ENCODE assay signal across 12 mouse cellular contexts in genomic region chr10:78324556-78325164, GRCm38 (mm10). TPM values are rescaled to one million over a fixed set of nuclear protein-coding genes. Genes with fewer than 3 reads are reported as not detected.
A peak's percentile ranks its signal among the peaks of the same experiment; 100 is the strongest.
DNase-seq lines count a peak whose midpoint lies in the region; ATAC-seq and TF ChIP-seq lines count a peak whose summit lies in the region.
"Had no signal": no experiment of that assay in that cellular context is flagged by ENCODE, and none has a peak within 500 bp of the region (broad histone marks: within the 10 kb centered on the region; RNA-seq: fewer than 3 reads in every experiment).

No protein-coding gene starts in this region.

- TF ChIP-seq CTCF in intestine, postnatal 0 days (IDR thresholded peaks at IDR 0.05; ENCODE audit: low read depth): no peak

- no peaks in the 10 kb centered on the region for H3K27me3 ChIP-seq in hindbrain, embryonic 15.5 days
- no peaks in the 10 kb centered on the region for H3K27me3 ChIP-seq in hindbrain, embryonic 12.5 days
- no peaks in the 10 kb centered on the region for H3K27me3 ChIP-seq in intestine, postnatal 0 days (replicated peaks; ENCODE audit: control insufficient read depth, insufficient read depth, low read length)
- H3K27me3 ChIP-seq in liver, embryonic 15.5 days: no peaks in the 10 kb centered on the region
- H3K27me3 ChIP-seq: midbrain, embryonic 12.5 days; neural tube, embryonic 12.5 days had no signal

- H3K36me3 ChIP-seq in hindbrain, embryonic 15.5 days: peaks cover 7% of the 10 kb centered on the region; the same call in 1 of the 2 replicates
- peaks cover 28% of the 10 kb centered on the region; the same call in 1 of the 2 replicates for H3K36me3 ChIP-seq in hindbrain, embryonic 12.5 days
- peaks cover 31% of the 10 kb centered on the region; the same call in 1 of the 2 replicates for H3K36me3 ChIP-seq in intestine, postnatal 0 days (ENCODE audit: control insufficient read depth, insufficient read depth)
- H3K36me3 ChIP-seq in liver, embryonic 15.5 days (replicated peaks): peaks cover 8% of the 10 kb centered on the region

- peaks cover 5% of the 10 kb centered on the region; the same call in 1 of the 2 replicates for H3K4me1 ChIP-seq in hindbrain, embryonic 15.5 days (replicated peaks)
- 0 out of 2 replicates have a peak, but pooled peaks cover 3% of the 10 kb centered on the region for H3K4me1 ChIP-seq in hindbrain, embryonic 12.5 days
- H3K4me1 ChIP-seq in intestine, postnatal 0 days (replicated peaks; ENCODE audit: control insufficient read depth, insufficient read depth, low read length): peaks cover 8% of the 10 kb centered on the region; the same call in 1 of the 2 replicates
- H3K4me1 ChIP-seq in liver, embryonic 15.5 days (replicated peaks): peaks cover 31% of the 10 kb centered on the region
- H3K4me1 ChIP-seq: midbrain, embryonic 12.5 days; neural tube, embryonic 12.5 days had no signal

- no peak overlapping the region for H3K4me2 ChIP-seq in hindbrain, embryonic 15.5 days
- no peak overlapping the region for H3K4me2 ChIP-seq in hindbrain, embryonic 12.5 days (replicated peaks)
- peak overlapping the region; percentile 30; the same call in 1 of the 2 replicates for H3K4me2 ChIP-seq in intestine, postnatal 0 days (replicated peaks; ENCODE audit: low read depth)
- no peak overlapping the region for H3K4me2 ChIP-seq in liver, embryonic 15.5 days
- H3K4me2 ChIP-seq: heart, embryonic 11.5 days; midbrain, embryonic 12.5 days; neural tube, embryonic 12.5 days had no signal

- H3K4me3 ChIP-seq in hindbrain, embryonic 15.5 days: no peak overlapping the region
- H3K4me3 ChIP-seq in hindbrain, embryonic 12.5 days: no peak overlapping the region
- H3K4me3 ChIP-seq in intestine, postnatal 0 days (ENCODE audit: low read depth, low read length): no peak overlapping the region
- no peak overlapping the region for H3K4me3 ChIP-seq in liver, embryonic 15.5 days (replicated peaks)
- H3K4me3 ChIP-seq: midbrain, embryonic 12.5 days; neural tube, embryonic 12.5 days had no signal

- 86% methylated on average over 6 of the region's 6 CpGs for WGBS in hindbrain, embryonic 15.5 days
- 95% methylated on average over 6 of the region's 6 CpGs for WGBS in hindbrain, embryonic 12.5 days
- 66% methylated on average over 6 of the region's 6 CpGs for WGBS in intestine, postnatal 0 days
- 64% methylated on average over 6 of the region's 6 CpGs for WGBS in liver, embryonic 15.5 days (ENCODE audit: insufficient replicate concordance)

- no peaks in the 10 kb centered on the region for H3K9me3 ChIP-seq in hindbrain, embryonic 15.5 days
- no peaks in the 10 kb centered on the region for H3K9me3 ChIP-seq in hindbrain, embryonic 12.5 days (replicated peaks)
- H3K9me3 ChIP-seq in intestine, postnatal 0 days (ENCODE audit: control insufficient read depth): no peaks in the 10 kb centered on the region
- H3K9me3 ChIP-seq in liver, embryonic 15.5 days (replicated peaks): no peaks in the 10 kb centered on the region
- H3K9me3 ChIP-seq: midbrain, embryonic 12.5 days; neural tube, embryonic 12.5 days had no signal

- H3K9ac ChIP-seq in hindbrain, embryonic 15.5 days: no peak overlapping the region
- H3K9ac ChIP-seq in hindbrain, embryonic 12.5 days: no peak overlapping the region
- H3K9ac ChIP-seq in intestine, postnatal 0 days (ENCODE audit: low read depth, low read length): peak overlapping the region; percentile 43
- H3K9ac ChIP-seq in liver, embryonic 15.5 days: no peak overlapping the region
- H3K9ac ChIP-seq: midbrain, embryonic 12.5 days; neural tube, embryonic 12.5 days had no signal

- no peak overlapping the region for H3K27ac ChIP-seq in hindbrain, embryonic 15.5 days (replicated peaks)
- H3K27ac ChIP-seq in hindbrain, embryonic 12.5 days: no peak overlapping the region
- peak overlapping the region; percentile 92 for H3K27ac ChIP-seq in intestine, postnatal 0 days (ENCODE audit: low read depth, low read length)
- no peak overlapping the region for H3K27ac ChIP-seq in liver, embryonic 15.5 days (replicated peaks)
- H3K27ac ChIP-seq: midbrain, embryonic 12.5 days; neural tube, embryonic 12.5 days had no signal

- peak; percentile 66 to 67 for DNase-seq in cerebellum, adult 18-20 months
- DNase-seq in heart, adult 18-20 months: no peak
- DNase-seq in adrenal gland, adult 8-10 months: no peak
- no peak for DNase-seq in urinary bladder, postnatal 25 days (ENCODE audit: low spot score)

- ATAC-seq in hindbrain, embryonic 15.5 days (ENCODE audit: low FRiP score, low read depth): 0 out of 2 replicates have a peak, but pooled peaks have one; percentile 14
- ATAC-seq in hindbrain, embryonic 12.5 days (ENCODE audit: low FRiP score): no peak
- peak; percentile 37 for ATAC-seq in intestine, postnatal 0 days
- ATAC-seq in liver, embryonic 15.5 days (ENCODE audit: insufficient read depth): 0 out of 2 replicates have a peak, but pooled peaks have one; percentile 21
- ATAC-seq: lung, postnatal 0 days had no signal

RNA-seq across cellular contexts. Expression of gene Agpat3, which starts 27.6 kb away (rescaled TPM):
- 83.5 and 86.4 TPM in 2 replicates for polyA plus RNA-seq in hindbrain, embryonic 15.5 days (2015; fragmentation: Nextera tagmentation; extraction: Ambion mirVana)
- polyA plus RNA-seq in hindbrain, embryonic 12.5 days (2016; fragmentation: Nextera tagmentation; extraction: Ambion mirVana): 59.2 and 59.7 TPM in 2 replicates
- polyA plus RNA-seq in intestine, postnatal 0 days (2015; fragmentation: Nextera tagmentation; extraction: Ambion mirVana): 277 and 284 TPM in 2 replicates
- 33.1 and 46.0 TPM in 2 replicates for polyA plus RNA-seq in liver, embryonic 15.5 days (2015; fragmentation: Nextera tagmentation; extraction: Ambion mirVana)
- 100 to 1,000 TPM; 214 to 237 TPM for total RNA-seq in heart, adult 18-20 months (2021)
- total RNA-seq in adrenal gland, adult 8-10 months (2022): 100 to 1,000 TPM; 228 to 370 (median 267) TPM

Comparison
In these comparisons a context has a peak if more than half of its experiments do, and no peak if none do; other contexts are left out.
1. DNase-seq: peak in cerebellum, adult 18-20 months (2 of 2); none in heart, adult 18-20 months (0 of 2), adrenal gland, adult 8-10 months (single experiment) and urinary bladder, postnatal 25 days (single experiment).